18 mouse cellular contexts compared by ENCODE assay signal in genomic region chr10:36558736-36559135, GRCm38 (mm10). TPM values are rescaled to one million over a fixed set of nuclear protein-coding genes. Genes with fewer than 3 reads are reported as not detected.
"Had no signal": no experiment of that assay in that cellular context is flagged by ENCODE, and none has a peak within 500 bp of the region (broad histone marks: within the 10 kb centered on the region; RNA-seq: fewer than 3 reads in every experiment).

No protein-coding gene starts in this region.

- DNase-seq: retina, postnatal 1 day; right cerebral cortex, adult 18-20 months; right cerebral cortex, postnatal 14 days; right cerebral cortex, postnatal 25 days; right cerebral cortex, postnatal 4 days; spleen, adult 18-20 months; thymus, adult 2 months; thymus, postnatal 14 days; thymus, postnatal 25 days; thymus, postnatal 36 days; thymus, postnatal 4 days had no signal

- H3K36me3 ChIP-seq: neural tube, embryonic 13.5 days; neural tube, embryonic 15.5 days; stomach, embryonic 15.5 days had no signal

- H3K4me3 ChIP-seq: neural tube, embryonic 13.5 days; neural tube, embryonic 15.5 days; stomach, embryonic 15.5 days had no signal

- H3K27me3 ChIP-seq: neural tube, embryonic 13.5 days; neural tube, embryonic 15.5 days; stomach, embryonic 15.5 days had no signal

- H3K4me2 ChIP-seq: neural tube, embryonic 13.5 days; neural tube, embryonic 15.5 days; stomach, embryonic 15.5 days had no signal

- H3K4me1 ChIP-seq: stomach, embryonic 15.5 days had no signal

- H3K9me3 ChIP-seq: neural tube, embryonic 13.5 days; neural tube, embryonic 15.5 days; stomach, embryonic 15.5 days had no signal

- H3K9ac ChIP-seq: neural tube, embryonic 13.5 days; neural tube, embryonic 15.5 days; stomach, embryonic 15.5 days had no signal

- H3K27ac ChIP-seq: neural tube, embryonic 13.5 days; neural tube, embryonic 15.5 days; stomach, embryonic 15.5 days; stomach, postnatal 0 days had no signal

RNA-seq across cellular contexts. Expression of gene Hs3st5, which starts 52.1 kb away (rescaled TPM):
- total RNA-seq: neutrophil, adult 5-6 weeks had no signal
- polyA plus RNA-seq: spleen, adult 2 months; testis, adult 2 months had no signal
